Mouse (Mus musculus) midbrain, embryonic 13.5 days (tissue): ENCODE data around the gene Wwc1. TPM values are rescaled to one million over a fixed set of nuclear protein-coding genes. Genes with fewer than 3 reads are reported as not detected.

Source experiments
- ATAC-seq: fragments of 200-750 bp; cut with Nextera tagmentation; 2 replicates; pipeline ENCODE4 v1.8.0; 2017; ENCODE audit warnings: mild to moderate bottlenecking, moderate TSS enrichment, moderate library complexity
- H3K27ac ChIP-seq: fragments of 300-500 bp; sonication (generic); 2 replicates; pipeline ENCODE4 v1.5.1; 2015; ENCODE audit warnings: inconsistent platforms, mild to moderate bottlenecking, moderate library complexity
- H3K27me3 ChIP-seq: fragments of 300-500 bp; sonication (generic); 2 replicates; pipeline ENCODE4 v1.6.1; 2015; ENCODE audit warnings: mild to moderate bottlenecking, inconsistent platforms
- H3K36me3 ChIP-seq: fragments of 300-500 bp; sonication (generic); 2 replicates; pipeline ENCODE4 v1.6.1; 2015; ENCODE audit warnings: mild to moderate bottlenecking, inconsistent platforms
- H3K4me1 ChIP-seq: fragments of 300-500 bp; sonication (generic); replicated peaks from 2 replicates; pipeline ENCODE4 v1.6.1; 2015; ENCODE audit warnings: inconsistent platforms
- H3K4me2 ChIP-seq: fragments of 300-500 bp; sonication (generic); replicated peaks from 2 replicates; pipeline ENCODE4 v1.6.1; 2015; ENCODE audit warnings: moderate library complexity, mild to moderate bottlenecking, inconsistent platforms
- H3K4me3 ChIP-seq: fragments of 300-500 bp; sonication (generic); replicated peaks from 2 replicates; pipeline ENCODE4 v1.5.1; 2015; ENCODE audit warnings: mild to moderate bottlenecking, inconsistent platforms
- H3K9ac ChIP-seq: fragments of 300-500 bp; sonication (generic); replicated peaks from 2 replicates; pipeline ENCODE4 v1.6.1; 2015; ENCODE audit warnings: mild to moderate bottlenecking, inconsistent platforms
- H3K9me3 ChIP-seq: fragments of 300-500 bp; sonication (generic); 2 replicates; pipeline ENCODE4 v1.6.1; 2016; ENCODE audit warnings: mild to moderate bottlenecking, inconsistent platforms
- WGBS: fragments of 180-500 bp; shearing (Covaris S2); methylation state at CpG from one replicate; pipeline ENCODE4 v1.1.7; 2015; 5-methylcytosine and 5-hydroxymethylcytosine counted together
- polyA plus RNA-seq: library from polyadenylated mRNA; unstranded; fragments of >200 nt; fragmentation: Nextera tagmentation; extraction: Ambion mirVana; gene quantifications from 2 replicates; pipeline ENCODE4 v1.2.1, GENCODE M21; 2015

Gene Wwc1
- polyA plus RNA-seq, 1 experiment from 2014 or later = 7.0 TPM

- ATAC-seq = peak; percentile 70
- Histone ChIP-seq H3K36me3 (peaks cover 25% of the 10 kb centered on the region), H3K4me2 (peak overlapping the region; percentile 51), H3K27ac (0 out of 2 replicates have a peak overlapping the region, but pooled peaks have one; percentile 2), H3K9me3 (no peaks in the 10 kb centered on the region), H3K4me3 (peak overlapping the region; percentile 28), H3K27me3 (no peaks in the 10 kb centered on the region), H3K9ac (peak overlapping the region; percentile 10; the same call in 1 of the 2 replicates), H3K4me1 (peaks cover 10% of the 10 kb centered on the region)
- WGBS = 22% methylated on average over 28 of the region's 28 CpGs
Observed at GRCm38 (mm10) chr11:35838345-35839338, 141.7 kb downstream of the Wwc1 start.

- Histone ChIP-seq H3K9me3 (no peaks in the 10 kb centered on the region), H3K4me2 (no peak overlapping the region), H3K27me3 (no peaks in the 10 kb centered on the region), H3K4me1 (peaks cover 22% of the 10 kb centered on the region), H3K36me3 (peaks cover 18% of the 10 kb centered on the region), H3K9ac (no peak overlapping the region), H3K4me3 (no peak overlapping the region), H3K27ac (peak overlapping the region; percentile 2; the same call in 1 of the 2 replicates)
- WGBS = 89% methylated on average over 5 of the region's 5 CpGs
- ATAC-seq = no peak
Observed at GRCm38 (mm10) chr11:35837156-35838126, 142.9 kb downstream of the Wwc1 start.

DNA sequence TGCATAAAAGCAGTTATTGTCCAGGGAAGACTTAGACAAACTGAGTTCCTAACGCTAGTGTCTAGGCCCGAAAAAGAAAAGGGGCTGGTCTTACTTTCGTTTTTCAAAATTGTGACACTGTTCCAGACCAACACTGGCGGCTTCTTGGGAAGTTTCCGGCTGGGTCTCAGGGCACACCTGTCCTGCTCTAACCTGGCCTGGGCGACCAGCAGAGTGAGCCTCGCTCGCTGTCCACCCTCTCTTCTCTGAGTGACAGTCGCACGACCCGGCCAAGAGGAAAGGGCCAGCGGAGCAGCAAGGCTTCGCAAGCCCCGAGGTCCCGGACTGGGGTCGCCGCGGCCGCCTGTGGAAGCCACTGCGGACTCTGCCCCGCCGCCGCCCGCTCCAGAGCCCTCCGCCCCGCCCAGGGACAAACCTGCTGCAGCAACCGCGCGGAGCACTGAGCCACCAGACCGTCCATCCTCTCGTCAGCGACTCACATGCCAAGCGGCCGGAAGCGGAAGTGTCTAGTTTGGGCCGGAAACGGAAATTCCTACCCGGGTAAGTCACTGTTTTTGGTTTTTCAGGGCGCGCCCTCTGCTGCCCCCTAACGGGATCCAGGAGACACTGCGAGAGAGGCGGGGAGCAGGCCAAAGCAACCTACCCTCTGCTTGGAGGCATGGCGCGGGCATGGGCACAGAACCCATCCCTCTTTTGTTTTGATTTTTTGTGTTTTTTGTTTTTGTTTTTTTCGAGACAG, 146.1 kb downstream of the Wwc1 start, which contains the start of gene Rars:
Gene Rars, minus strand, starts transcription at position 485 of the 739 bp plus-strand sequence.
- Histone ChIP-seq H3K36me3 (peaks cover 21% of the 10 kb centered on the region), H3K27me3 (no peaks in the 10 kb centered on the region), H3K4me2 (peak within 1 kb of the TSS; percentile 69), H3K4me3 (peak within 1 kb of the TSS; percentile 95), H3K27ac (peak within 1 kb of the TSS; percentile 51; the same call in 1 of the 2 replicates), H3K9me3 (no peaks in the 10 kb centered on the region), H3K9ac (peak within 1 kb of the TSS; percentile 90), H3K4me1 (peaks cover 26% of the 10 kb centered on the region)
- ATAC-seq = peak; percentile 84
- WGBS = 2% methylated on average over 46 of the region's 46 CpGs

- 91% methylated on average over 6 of the region's 6 CpGs for WGBS
- Histone ChIP-seq H3K9me3 (no peaks in the 10 kb centered on the region), H3K4me2 (peak overlapping the region; percentile 69), H3K36me3 (peaks cover 30% of the 10 kb centered on the region), H3K9ac (peak overlapping the region; percentile 90), H3K4me1 (peaks cover 19% of the 10 kb centered on the region), H3K4me3 (peak overlapping the region; percentile 95), H3K27ac (no peak overlapping the region), H3K27me3 (no peaks in the 10 kb centered on the region)
- no peak for ATAC-seq
Observed at GRCm38 (mm10) chr11:35833270-35833669, 147.1 kb downstream of the Wwc1 start.

- Histone ChIP-seq H3K4me1 (peaks cover 19% of the 10 kb centered on the region), H3K27ac (no peak overlapping the region), H3K9ac (no peak overlapping the region), H3K27me3 (no peaks in the 10 kb centered on the region), H3K36me3 (peaks cover 41% of the 10 kb centered on the region), H3K4me2 (no peak overlapping the region), H3K4me3 (no peak overlapping the region), H3K9me3 (no peaks in the 10 kb centered on the region)
- ATAC-seq = no peak
- 88% methylated on average over 4 of the region's 4 CpGs for WGBS
Observed at GRCm38 (mm10) chr11:35832139-35832538, 148.2 kb downstream of the Wwc1 start.

DNA sequence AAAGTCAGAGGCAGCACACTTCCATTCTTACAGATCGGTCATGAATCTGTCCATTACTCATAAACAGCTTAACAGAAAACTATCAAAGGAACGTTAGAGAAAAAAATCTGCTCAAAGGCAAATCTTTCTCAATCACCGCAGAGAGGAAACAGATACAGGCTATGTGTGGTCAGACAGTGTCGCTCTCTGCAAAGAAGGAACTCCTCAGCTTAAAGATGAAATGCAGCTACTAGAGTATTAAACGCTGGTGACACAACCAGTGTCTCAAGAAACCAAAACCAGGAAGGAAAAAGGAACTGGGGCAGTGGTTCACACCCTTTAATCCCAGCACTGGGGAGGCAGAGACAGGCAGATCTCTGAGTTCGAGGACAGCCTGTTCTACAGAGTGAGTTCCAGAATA, 152.6 kb downstream of the Wwc1 start:
- no peak for ATAC-seq
- WGBS = 95% methylated on average over 6 of the region's 6 CpGs
- no peak overlapping the region for H3K4me2 ChIP-seq

DNA sequence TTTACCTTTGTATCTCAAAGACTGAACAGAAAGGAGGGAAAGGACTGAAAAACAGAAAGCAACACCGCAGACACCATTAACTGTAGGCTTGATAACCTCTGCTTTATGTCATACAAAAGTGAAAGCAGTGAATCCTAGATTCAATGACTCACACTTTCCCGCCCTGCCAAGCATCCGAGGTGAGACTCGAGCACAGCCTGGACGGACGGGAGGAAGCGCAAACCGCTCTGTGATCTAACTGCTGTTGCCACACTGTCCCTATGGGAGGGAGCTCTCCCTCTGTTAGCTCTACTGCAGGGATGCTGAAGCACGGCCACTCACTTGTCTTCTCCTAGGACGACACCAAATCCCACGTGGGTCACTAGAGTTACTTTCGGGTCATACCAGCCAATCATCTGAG, 164.0 kb downstream of the Wwc1 start:
- WGBS = 93% methylated on average over 12 of the region's 12 CpGs
- no peak overlapping the region for H3K4me3 ChIP-seq
- no peak overlapping the region for H3K9ac ChIP-seq
- H3K36me3 ChIP-seq = peaks cover 93% of the 10 kb centered on the region
- no peaks in the 10 kb centered on the region for H3K27me3 ChIP-seq
- ATAC-seq = no peak
- no peak overlapping the region for H3K4me2 ChIP-seq
- no peak overlapping the region for H3K27ac ChIP-seq
- H3K4me1 ChIP-seq = no peaks in the 10 kb centered on the region
- H3K9me3 ChIP-seq = no peaks in the 10 kb centered on the region

More for the DNA sequence above, 152.6 kb downstream of the Wwc1 start:
- no peak overlapping the region for H3K27ac ChIP-seq
- no peak overlapping the region for H3K4me3 ChIP-seq
- no peaks in the 10 kb centered on the region for H3K9me3 ChIP-seq
- no peaks in the 10 kb centered on the region for H3K27me3 ChIP-seq
- H3K9ac ChIP-seq = no peak overlapping the region
- peaks cover 78% of the 10 kb centered on the region for H3K36me3 ChIP-seq
- peaks cover 7% of the 10 kb centered on the region for H3K4me1 ChIP-seq

DNA sequence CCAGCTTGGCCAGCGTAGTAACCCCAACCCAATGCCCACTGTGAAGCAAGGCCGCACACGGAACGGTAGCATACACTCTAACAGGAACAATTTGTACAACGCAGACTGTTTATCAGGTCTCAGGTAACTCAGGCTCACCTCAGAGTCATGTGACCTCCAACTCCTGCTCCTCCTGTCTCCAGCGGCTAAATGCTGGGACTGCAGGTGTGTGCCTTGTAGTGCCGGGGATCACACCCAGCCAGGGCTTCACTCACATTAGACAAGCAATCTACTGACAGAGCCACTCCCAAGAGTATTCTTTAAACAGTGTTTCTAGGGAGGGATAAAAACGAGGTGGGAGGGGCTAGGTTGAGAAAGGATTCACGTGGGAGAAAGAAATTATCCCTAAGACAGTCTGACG, 168.9 kb downstream of the Wwc1 start:
- 89% methylated on average over 10 of the region's 10 CpGs for WGBS
- no peaks in the 10 kb centered on the region for H3K27me3 ChIP-seq
- no peaks in the 10 kb centered on the region for H3K9me3 ChIP-seq
- H3K36me3 ChIP-seq = peaks cover 98% of the 10 kb centered on the region
- no peak overlapping the region for H3K27ac ChIP-seq
- H3K4me1 ChIP-seq = no peaks in the 10 kb centered on the region
- H3K4me2 ChIP-seq = no peak overlapping the region
- no peak overlapping the region for H3K4me3 ChIP-seq
- ATAC-seq = no peak
- H3K9ac ChIP-seq = no peak overlapping the region

DNA sequence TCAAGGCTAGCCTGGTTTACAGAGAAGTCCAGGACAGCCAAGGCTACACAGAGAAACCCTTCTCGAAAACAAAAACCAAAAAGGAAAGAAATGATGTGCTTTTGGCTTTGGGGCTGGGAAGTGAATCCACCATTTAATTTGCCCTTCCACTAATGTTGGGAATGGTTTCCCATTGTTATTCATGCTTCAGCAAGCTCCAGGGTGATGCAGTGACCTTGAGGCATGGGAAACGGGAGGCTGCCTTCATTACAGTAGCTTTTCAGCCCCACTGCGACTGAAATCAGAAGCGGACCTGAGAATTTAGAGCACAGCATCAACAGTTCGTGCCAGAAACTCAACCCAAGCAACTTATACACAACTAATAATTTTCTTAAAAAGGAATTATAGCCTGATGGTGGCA, 179.0 kb downstream of the Wwc1 start:
- WGBS = 88% methylated on average over 5 of the region's 5 CpGs
- peaks cover 21% of the 10 kb centered on the region for H3K4me1 ChIP-seq
- H3K36me3 ChIP-seq = peaks cover 4% of the 10 kb centered on the region; the same call in 1 of the 2 replicates
- H3K4me2 ChIP-seq = no peak overlapping the region
- peaks cover 32% of the 10 kb centered on the region for H3K27me3 ChIP-seq
- H3K9me3 ChIP-seq = no peaks in the 10 kb centered on the region
- H3K4me3 ChIP-seq = no peak overlapping the region
- no peak overlapping the region for H3K9ac ChIP-seq
- no peak overlapping the region for H3K27ac ChIP-seq
- no peak for ATAC-seq

- peak within 1 kb of the TSS; percentile 89 for H3K27ac ChIP-seq
- H3K4me2 ChIP-seq = peak within 1 kb of the TSS; percentile 85
- H3K4me3 ChIP-seq = peak within 1 kb of the TSS; percentile 72
- peaks cover 43% of the 10 kb centered on the region for H3K27me3 ChIP-seq
- peak within 1 kb of the TSS; percentile 82 for H3K9ac ChIP-seq
- whole genome bisulfite sequencing = 7% methylated on average over 11 of the region's 11 CpGs
- no peaks in the 10 kb centered on the region for H3K36me3 ChIP-seq
- no peaks in the 10 kb centered on the region for H3K9me3 ChIP-seq
- peaks cover 21% of the 10 kb centered on the region for H3K4me1 ChIP-seq
- ATAC-seq = peak; percentile 41
Observed at GRCm38 (mm10) chr11:35798874-35799273, 181.5 kb downstream of the Wwc1 start, which contains the start of gene Fbll1. TSS of gene Fbll1 (minus strand) at chr11:35798884.

DNA sequence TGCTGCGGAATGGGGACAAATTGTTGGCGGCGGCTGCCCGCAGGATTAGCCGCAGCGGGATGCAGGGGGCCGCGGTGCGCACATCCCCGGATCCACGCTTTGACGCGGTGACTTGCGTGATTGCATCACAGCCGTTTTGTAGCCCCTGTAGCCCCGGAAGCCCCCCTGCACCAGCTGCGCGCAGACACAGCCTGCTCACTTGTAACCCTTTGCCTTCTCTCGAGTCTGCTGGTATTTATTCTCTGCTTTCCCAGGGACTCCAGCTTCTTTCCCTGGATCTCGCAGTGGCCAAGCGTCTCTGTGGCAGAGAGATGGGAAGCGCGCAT, 181.9 kb downstream of the Wwc1 start:
- Histone ChIP-seq H3K36me3 (no peaks in the 10 kb centered on the region), H3K27ac (peak overlapping the region; percentile 89), H3K4me3 (peak overlapping the region; percentile 72), H3K9ac (peak overlapping the region; percentile 82), H3K4me2 (peak overlapping the region; percentile 85), H3K27me3 (peaks cover 43% of the 10 kb centered on the region), H3K4me1 (peaks cover 21% of the 10 kb centered on the region), H3K9me3 (no peaks in the 10 kb centered on the region)
- peak; percentile 96 for ATAC-seq
- under 1% methylated on average over 23 of the region's 23 CpGs for WGBS
